Mouse (Mus musculus): ENCODE measurements at regions not wholly inside any gene's neighbourhood (a gene's known extent, or its start where the extent isn't known, plus 50 kb on each side); places are given as distances from the start of the nearest gene placed in this dataset.

- H3K4me1 ChIP-seq, result peaks cover 37% of the 10 kb centered on the region
- H3K36me3 ChIP-seq (replicated peaks), result no peaks in the 10 kb centered on the region
- 83% methylated on average over 10 of the region's 10 CpGs for WGBS
- no peaks in the 10 kb centered on the region; the same call in 1 of the 2 replicates for H3K27me3 ChIP-seq (replicated peaks; ENCODE audit: low read depth, poor library complexity, severe bottlenecking)
- no peak overlapping the region for H3K4me3 ChIP-seq
- H3K27ac ChIP-seq (replicated peaks), result no peak overlapping the region
- H3K9me3 ChIP-seq, result no peaks in the 10 kb centered on the region
- no peak for DNase-seq (ENCODE audit: low spot score)
Observed at GRCm38 (mm10) chr2:128384612-128385011, 206.4 kb upstream of the Spdye4c start.

GRCm38 (mm10) chr2:128386846-128387621 is 204.0 kb upstream of the Spdye4c start:
- 77% methylated on average over 4 of the region's 4 CpGs for WGBS
- Histone ChIP-seq H3K9me3 (no peaks in the 10 kb centered on the region), H3K27ac (replicated peaks) (no peak overlapping the region), H3K4me1 (peaks cover 50% of the 10 kb centered on the region), H3K4me3 (no peak overlapping the region), H3K36me3 (replicated peaks) (no peaks in the 10 kb centered on the region), H3K27me3 (replicated peaks; ENCODE audit: low read depth, poor library complexity, severe bottlenecking) (no peaks in the 10 kb centered on the region; the same call in 1 of the 2 replicates)
- no peak for DNase-seq (ENCODE audit: low spot score)

GRCm38 (mm10) chr2:128387851-128388471 is 203.0 kb upstream of the Spdye4c start:
- Histone ChIP-seq H3K36me3 (replicated peaks) (no peaks in the 10 kb centered on the region), H3K4me1 (peaks cover 60% of the 10 kb centered on the region), H3K4me3 (no peak overlapping the region), H3K9me3 (no peaks in the 10 kb centered on the region), H3K27ac (replicated peaks) (no peak overlapping the region), H3K27me3 (replicated peaks; ENCODE audit: low read depth, poor library complexity, severe bottlenecking) (no peaks in the 10 kb centered on the region; the same call in 1 of the 2 replicates)
- no peak for DNase-seq (ENCODE audit: low spot score)
- WGBS, result 81% methylated on average over 8 of the region's 8 CpGs

- no peak overlapping the region for H3K4me3 ChIP-seq
- no peaks in the 10 kb centered on the region for H3K36me3 ChIP-seq (replicated peaks)
- no peak for DNase-seq (ENCODE audit: low spot score)
- WGBS, result 28% methylated on average over 7 of the region's 7 CpGs
- no peak overlapping the region for H3K27ac ChIP-seq (replicated peaks)
- peaks cover 66% of the 10 kb centered on the region for H3K4me1 ChIP-seq
- H3K9me3 ChIP-seq, result no peaks in the 10 kb centered on the region
- peaks cover 4% of the 10 kb centered on the region for H3K27me3 ChIP-seq (replicated peaks; ENCODE audit: low read depth, poor library complexity, severe bottlenecking)
Observed at GRCm38 (mm10) chr2:128388883-128389470, 202.0 kb upstream of the Spdye4c start.

GRCm38 (mm10) chr2:128392344-128392743 is 198.7 kb upstream of the Spdye4c start:
- peaks cover 22% of the 10 kb centered on the region for H3K27me3 ChIP-seq (replicated peaks; ENCODE audit: low read depth, poor library complexity, severe bottlenecking)
- DNase-seq (ENCODE audit: low spot score), result peak; percentile 35
- H3K4me3 ChIP-seq, result peak overlapping the region; percentile 29; the same call in 1 of the 2 replicates
- 8% methylated on average over 9 of the region's 9 CpGs for WGBS
- H3K36me3 ChIP-seq (replicated peaks), result no peaks in the 10 kb centered on the region
- peaks cover 57% of the 10 kb centered on the region for H3K4me1 ChIP-seq
- no peak overlapping the region for H3K27ac ChIP-seq (replicated peaks)
- no peaks in the 10 kb centered on the region for H3K9me3 ChIP-seq

GRCm38 (mm10) chr2:128393401-128393800 is 197.6 kb upstream of the Spdye4c start:
- Histone ChIP-seq H3K4me1 (peaks cover 56% of the 10 kb centered on the region), H3K27me3 (replicated peaks; ENCODE audit: low read depth, poor library complexity, severe bottlenecking) (peaks cover 22% of the 10 kb centered on the region; the same call in 1 of the 2 replicates), H3K27ac (replicated peaks) (no peak overlapping the region), H3K4me3 (no peak overlapping the region), H3K9me3 (no peaks in the 10 kb centered on the region), H3K36me3 (replicated peaks) (no peaks in the 10 kb centered on the region)
- WGBS, result 21% methylated on average over 8 of the region's 8 CpGs
- DNase-seq (ENCODE audit: low spot score), result peak; percentile 49

GRCm38 (mm10) chr2:128393921-128394320 is 197.1 kb upstream of the Spdye4c start:
- Histone ChIP-seq H3K4me1 (peaks cover 52% of the 10 kb centered on the region), H3K9me3 (no peaks in the 10 kb centered on the region), H3K27me3 (replicated peaks; ENCODE audit: low read depth, poor library complexity, severe bottlenecking) (peaks cover 22% of the 10 kb centered on the region; the same call in 1 of the 2 replicates), H3K36me3 (replicated peaks) (no peaks in the 10 kb centered on the region), H3K27ac (replicated peaks) (no peak overlapping the region), H3K4me3 (no peak overlapping the region)
- 68% methylated on average over 5 of the region's 5 CpGs for WGBS
- DNase-seq (ENCODE audit: low spot score), result no peak

- Histone ChIP-seq H3K4me1 (peaks cover 39% of the 10 kb centered on the region), H3K4me3 (no peak overlapping the region), H3K27ac (replicated peaks) (0 out of 2 replicates have a peak overlapping the region, but pooled peaks have one; percentile 10), H3K36me3 (replicated peaks) (no peaks in the 10 kb centered on the region), H3K27me3 (replicated peaks; ENCODE audit: low read depth, poor library complexity, severe bottlenecking) (peaks cover 28% of the 10 kb centered on the region; the same call in 1 of the 2 replicates), H3K9me3 (no peaks in the 10 kb centered on the region)
- no peak for DNase-seq (ENCODE audit: low spot score)
- WGBS, result 39% methylated on average over 4 of the region's 4 CpGs
Observed at GRCm38 (mm10) chr2:128395308-128396007, 195.6 kb upstream of the Spdye4c start.

GRCm38 (mm10) chr2:128396008-128396346 is 195.0 kb upstream of the Spdye4c start:
- WGBS, result 5% methylated on average over 9 of the region's 9 CpGs
- Histone ChIP-seq H3K36me3 (replicated peaks) (no peaks in the 10 kb centered on the region), H3K9me3 (no peaks in the 10 kb centered on the region), H3K4me1 (peaks cover 37% of the 10 kb centered on the region), H3K4me3 (no peak overlapping the region), H3K27ac (replicated peaks) (no peak overlapping the region), H3K27me3 (replicated peaks; ENCODE audit: low read depth, poor library complexity, severe bottlenecking) (peaks cover 28% of the 10 kb centered on the region; the same call in 1 of the 2 replicates)
- DNase-seq (ENCODE audit: low spot score), result peak; percentile 91

GRCm38 (mm10) chr2:128401359-128401758 is 189.7 kb upstream of the Spdye4c start:
- H3K4me3 ChIP-seq, result no peak overlapping the region
- 74% methylated on average over 8 of the region's 8 CpGs for WGBS
- H3K4me1 ChIP-seq, result peaks cover 36% of the 10 kb centered on the region
- DNase-seq (ENCODE audit: low spot score), result no peak
- H3K9me3 ChIP-seq, result no peaks in the 10 kb centered on the region
- H3K27ac ChIP-seq (replicated peaks), result no peak overlapping the region
- H3K27me3 ChIP-seq (replicated peaks; ENCODE audit: low read depth, poor library complexity, severe bottlenecking), result peaks cover 10% of the 10 kb centered on the region; the same call in 1 of the 2 replicates
- no peaks in the 10 kb centered on the region for H3K36me3 ChIP-seq (replicated peaks)

- no peak overlapping the region for H3K27ac ChIP-seq (replicated peaks)
- DNase-seq (ENCODE audit: low spot score), result no peak
- no peaks in the 10 kb centered on the region for H3K9me3 ChIP-seq
- no peak overlapping the region for H3K4me3 ChIP-seq
- 40% methylated on average over 11 of the region's 11 CpGs for WGBS
- H3K4me1 ChIP-seq, result peaks cover 37% of the 10 kb centered on the region
- peaks cover 6% of the 10 kb centered on the region; the same call in 1 of the 2 replicates for H3K27me3 ChIP-seq (replicated peaks; ENCODE audit: low read depth, poor library complexity, severe bottlenecking)
- no peaks in the 10 kb centered on the region for H3K36me3 ChIP-seq (replicated peaks)
Observed at GRCm38 (mm10) chr2:128403143-128403935, 187.7 kb upstream of the Spdye4c start.
